Comparison of ENCODE assay signal across 16 mouse cellular contexts in the genomic region with DNA sequence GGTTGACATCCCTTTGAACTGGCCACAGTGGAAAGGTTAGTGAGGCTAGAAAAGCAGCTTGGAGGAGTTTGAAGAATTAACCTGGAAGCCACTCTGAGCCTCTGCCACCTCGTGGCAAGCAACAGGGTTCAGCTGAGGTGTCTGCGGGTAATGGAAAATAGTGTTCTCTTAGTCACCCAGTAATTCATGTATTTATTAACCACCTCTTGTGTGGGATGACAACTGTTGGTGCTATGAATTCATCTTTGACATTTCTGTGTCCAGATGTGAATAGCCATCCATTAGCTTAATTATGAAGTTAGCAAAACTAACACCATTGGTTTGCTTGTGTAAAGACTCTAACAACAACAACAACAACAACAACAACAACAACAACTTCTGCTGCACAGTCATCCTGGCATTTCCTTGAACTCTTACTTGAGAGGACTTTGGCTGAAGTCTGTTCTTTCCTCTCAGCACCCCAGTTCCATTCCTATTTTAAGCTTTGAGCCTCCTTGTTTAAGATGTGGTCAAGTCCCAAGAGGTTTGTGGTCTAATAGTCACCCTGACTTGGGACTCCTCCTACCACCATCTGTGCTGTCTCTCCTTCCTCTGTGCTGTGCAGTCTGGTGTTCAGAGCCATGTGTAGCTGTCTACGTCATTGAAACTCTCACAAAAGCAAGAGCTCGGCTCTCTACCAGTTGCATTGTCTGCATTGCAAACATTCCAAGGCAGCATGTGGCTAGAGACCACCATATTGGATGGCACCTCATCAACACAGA. TPM values are rescaled to one million over a fixed set of nuclear protein-coding genes. Genes with fewer than 3 reads are reported as not detected.
A peak's percentile ranks its signal among the peaks of the same experiment; 100 is the strongest.
DNase-seq lines count a peak whose midpoint lies in the region; ATAC-seq and TF ChIP-seq lines count a peak whose summit lies in the region.
"Had no signal": no experiment of that assay in that cellular context is flagged by ENCODE, and none has a peak within 500 bp of the region (broad histone marks: within the 10 kb centered on the region; RNA-seq: fewer than 3 reads in every experiment).

No protein-coding gene starts in this region.

- no peak overlapping the region for H3K27ac ChIP-seq in gastrocnemius, adult 2 months
- H3K27ac ChIP-seq: intestine, embryonic 15.5 days; limb, embryonic 12.5 days; lung, embryonic 15.5 days; neural tube, embryonic 15.5 days had no signal

- 0 out of 2 replicates have a peak, but pooled peaks have one; percentile 1 for TF ChIP-seq CTCF in gastrocnemius, adult 2 months (IDR thresholded peaks at IDR 0.05)

- intact Hi-C loops in gastrocnemius, adult 2 months (cut with DNase I), result no loop called here

- DNase-seq in gastrocnemius, adult 2 months, result no peak
- no peak for DNase-seq in gastrocnemius, postnatal 25 days
- peak; percentile 50 for DNase-seq in thymus, postnatal 0 days (ENCODE audit: low spot score)
- no peak for DNase-seq in thymus, postnatal 10 days (ENCODE audit: low spot score in 2 of 2)
- no peak for DNase-seq in frontal cortex, postnatal 10 days (ENCODE audit: low spot score in 2 of 2)
- no peak for DNase-seq in retina, embryonic 14.5 days (ENCODE audit: low spot score)
- no peak for DNase-seq in thymus, postnatal 14 days
- DNase-seq: heart, postnatal 4 days had no signal

- no peak overlapping the region for H3K4me3 ChIP-seq in gastrocnemius, adult 2 months
- H3K4me3 ChIP-seq: erythroblast, embryonic 14.5 days; intestine, embryonic 15.5 days; limb, embryonic 12.5 days; lung, embryonic 15.5 days; neural tube, embryonic 15.5 days had no signal

- ATAC-seq in megakaryocyte, adult 5-6 weeks (ENCODE audit: poor library complexity, severe bottlenecking), result peak; percentile 47; the same call in 1 of the 2 replicates
- ATAC-seq: intestine, embryonic 15.5 days; midbrain, embryonic 16.5 days had no signal

RNA-seq across cellular contexts. Expression of a gene that starts 60.0 kb away (rescaled TPM):
- total RNA-seq in gastrocnemius, adult 2 months (2021), result not detected
- total RNA-seq in gastrocnemius, postnatal 25 days (2021), result not detected
- 0.08 TPM in 1 of 2 replicates, not detected in the other for polyA plus RNA-seq in thymus, postnatal 0 days (2015; fragmentation: Nextera tagmentation; extraction: Ambion mirVana)
- total RNA-seq in megakaryocyte, adult 5-6 weeks (2015), result 0.11 TPM in 1 of 2 replicates, not detected in the other
- 0.24 TPM in 1 of 2 replicates, not detected in the other for total RNA-seq in megakaryocyte, adult 5-6 weeks (2017)
- total RNA-seq: heart, adult 8-10 months; heart, postnatal 4 days had no signal
- polyA plus RNA-seq: erythroblast, embryonic 14.5 days; intestine, embryonic 15.5 days; lung, embryonic 15.5 days had no signal
